Mouse (Mus musculus): ENCODE results near the gene Ptpre.

- peak; percentile 42; the same call in 1 of the 2 replicates for TF ChIP-seq CTCF (IDR thresholded peaks at IDR 0.05; ENCODE audit: low read depth, low read length)
- TF ChIP-seq GATA1 (IDR thresholded peaks at IDR 0.05; ENCODE audit: borderline replicate concordance, low read length): no peak
These were observed 143.1 kb downstream of the Ptpre start for GRCm38 (mm10) chr7:135680334-135680733.
